Mouse (Mus musculus) myocyte (in vitro differentiated cells): ENCODE measurements at regions not wholly inside any gene's neighbourhood (a gene's known extent, or its start where the extent isn't known, plus 50 kb on each side); places are given as distances from the start of the nearest gene placed in this dataset.

ENCODE experiments used
- CEBPB ChIP-seq: IDR thresholded peaks from 2 replicates; pipeline ENCODE4 v1.6.1; 2011; ENCODE audit warnings: mild to moderate bottlenecking, moderate library complexity; ENCODE audit not compliant: poor library complexity, insufficient read depth, severe bottlenecking
- E2F4 ChIP-seq: IDR thresholded peaks from one replicate; pipeline ENCODE4 v1.6.1; 2011; ENCODE audit warnings: mild to moderate bottlenecking, control low read depth, moderate library complexity; ENCODE audit not compliant: insufficient read depth
- MYOD1 ChIP-seq, 3 experiments: IDR thresholded peaks; one replicate each; pipeline ENCODE4 v1.6.1; 2011; ENCODE audit warnings: control low read depth in 2 of 3, low read depth in 2 of 3, mild to moderate bottlenecking in 2 of 3, moderate library complexity in 1 of 3; ENCODE audit not compliant: insufficient read length in 2 of 3, control insufficient read depth in 1 of 3
- MYOG ChIP-seq, 3 experiments: IDR thresholded peaks; one replicate each; pipeline ENCODE4 v1.6.1; 2011; ENCODE audit warnings: control low read depth in 2 of 3, low read depth in 2 of 3, mild to moderate bottlenecking in 2 of 3; ENCODE audit not compliant: insufficient read length in 2 of 3, control insufficient read depth in 1 of 3, insufficient read depth in 1 of 3
- POLR2A ChIP-seq: IDR thresholded peaks from one replicate; pipeline ENCODE4 v1.6.1; 2011; ENCODE audit warnings: low read depth, mild to moderate bottlenecking, control low read depth, moderate library complexity; ENCODE audit not compliant: insufficient read length
- POLR2AphosphoS2 ChIP-seq: IDR thresholded peaks from one replicate; pipeline ENCODE4 v1.6.1; 2011; ENCODE audit warnings: low read depth, control low read depth; ENCODE audit not compliant: insufficient read length
- SRF ChIP-seq: IDR thresholded peaks from one replicate; pipeline ENCODE4 v1.6.1; 2011; ENCODE audit warnings: low read depth; ENCODE audit not compliant: control insufficient read depth, insufficient read length
- USF1 ChIP-seq: IDR thresholded peaks from one replicate; pipeline ENCODE4 v1.6.1; 2011; ENCODE audit warnings: low read depth, mild to moderate bottlenecking, control low read depth, moderate library complexity

- TF ChIP-seq POLR2A (no peak), USF1 (no peak), MYOD1 (IDR thresholded peaks at IDR 0.05; ENCODE audit: control insufficient read depth in 1 of 3, insufficient read length in 2 of 3, low read depth in 2 of 3) (no peak), CEBPB (no peak), MYOG (IDR thresholded peaks at IDR 0.05; ENCODE audit: control insufficient read depth in 1 of 3, insufficient read depth in 1 of 3, insufficient read length in 2 of 3, low read depth in 2 of 3) (no peak), POLR2AphosphoS2 (no peak), SRF (no peak), E2F4 (no peak)
Measured at GRCm38 (mm10) chr5:64679996-64680625, 123.1 kb upstream of the Klf3 start.
